Mouse (Mus musculus): ENCODE results near the gene Kifc1. TPM values are rescaled to one million over a fixed set of nuclear protein-coding genes. Genes with fewer than 3 reads are reported as not detected.

The Kifc1 gene
- polyA plus RNA-seq, 1 experiment = 32.2 TPM

DNA sequence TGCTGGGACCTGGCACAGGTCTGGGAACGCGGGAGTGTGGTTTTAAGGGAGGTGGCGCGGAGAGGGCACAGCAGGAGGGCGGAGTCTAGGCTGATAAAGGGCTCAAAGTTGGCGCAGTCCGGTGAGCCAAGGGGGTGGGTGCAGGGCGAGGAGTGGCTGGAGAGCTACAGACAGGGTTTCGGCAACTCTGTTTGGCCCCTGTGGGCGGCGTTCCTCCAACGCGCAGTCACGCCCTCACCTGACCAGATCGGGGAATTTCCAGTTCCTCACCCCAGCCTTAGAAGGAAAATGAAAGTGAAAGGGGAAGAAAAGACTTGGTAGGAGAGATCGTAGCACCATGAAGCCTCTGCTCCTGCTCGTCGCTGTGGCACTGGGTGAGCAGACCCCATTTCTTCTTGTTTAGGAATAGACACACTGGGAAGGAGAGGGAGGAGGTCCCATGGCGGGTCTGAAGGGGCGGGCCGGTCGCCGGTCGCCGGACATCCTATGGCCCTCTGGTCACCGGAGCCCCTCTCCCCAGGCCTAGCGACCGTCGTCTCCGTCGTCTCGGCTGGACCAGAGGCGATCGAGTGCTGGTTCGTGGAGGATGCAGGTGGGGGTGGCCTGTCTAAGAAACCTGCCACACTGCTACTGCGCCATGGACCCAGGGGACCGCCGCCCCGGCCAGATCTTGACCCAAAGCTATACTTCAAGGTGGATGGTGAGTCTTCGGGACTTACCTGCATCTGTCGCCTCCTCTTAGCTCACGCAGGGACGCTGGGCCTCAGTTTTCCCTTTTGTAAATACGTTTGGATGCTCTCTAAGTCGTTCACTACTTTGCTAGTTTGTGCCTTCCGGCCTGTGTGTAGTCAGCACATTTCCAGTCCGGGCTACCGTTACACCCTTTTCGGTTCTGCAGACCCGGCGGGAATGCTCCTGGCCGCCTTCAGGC lies 29.2 kb upstream of the Kifc1 start:
- TF ChIP-seq SRF (IDR thresholded peaks at IDR 0.05; ENCODE audit: control insufficient read depth, insufficient read length, low read depth) = no peak
- TF ChIP-seq TCF3 (IDR thresholded peaks at IDR 0.05; ENCODE audit: insufficient read length, low read depth) = no peak
- TF ChIP-seq CEBPB (IDR thresholded peaks at IDR 0.05; ENCODE audit: insufficient read depth, poor library complexity, severe bottlenecking) = no peak
- TF ChIP-seq TCF12 (IDR thresholded peaks at IDR 0.05; ENCODE audit: insufficient read depth, poor library complexity, severe bottlenecking) = no peak
- no peak for TF ChIP-seq POLR2A (IDR thresholded peaks at IDR 0.05; ENCODE audit: insufficient read length, low read depth)
- no peak for TF ChIP-seq E2F4 (IDR thresholded peaks at IDR 0.05; ENCODE audit: insufficient read depth)
- peak; percentile 67 for TF ChIP-seq POLR2AphosphoS2 (IDR thresholded peaks at IDR 0.05; ENCODE audit: insufficient read length, low read depth)
- no peak for TF ChIP-seq MYOG (IDR thresholded peaks at IDR 0.05; ENCODE audit: control insufficient read depth in 1 of 3, insufficient read depth in 1 of 3, insufficient read length in 2 of 3, low read depth in 2 of 3)
- peaks cover 4% of the 10 kb centered on the region for H3K36me3 ChIP-seq (ENCODE audit: control insufficient read depth, insufficient read depth)
- no peak overlapping the region for H3ac ChIP-seq (ENCODE audit: control insufficient read depth, insufficient read length)
- H3K4me3 ChIP-seq = peak overlapping the region; percentile 66
- peak overlapping the region; percentile 90 for H3K4me2 ChIP-seq (ENCODE audit: low read depth)
- H3K79me2 ChIP-seq (ENCODE audit: control insufficient read depth, insufficient read depth) = peaks cover 4% of the 10 kb centered on the region
- no peaks in the 10 kb centered on the region for H3K27me3 ChIP-seq (ENCODE audit: control insufficient read depth, insufficient read depth, insufficient read length)

- peaks cover 4% of the 10 kb centered on the region for H3K36me3 ChIP-seq (ENCODE audit: control insufficient read depth, insufficient read depth)
- no peaks in the 10 kb centered on the region for H3K27me3 ChIP-seq (ENCODE audit: control insufficient read depth, insufficient read depth, insufficient read length)
- H3K4me2 ChIP-seq (ENCODE audit: low read depth) = peak overlapping the region; percentile 90
- TF ChIP-seq MYOD1 (IDR thresholded peaks at IDR 0.05; ENCODE audit: control insufficient read depth in 1 of 3, insufficient read length in 2 of 3, low read depth in 2 of 3) = no peak
- TF ChIP-seq POLR2A (IDR thresholded peaks at IDR 0.05; ENCODE audit: insufficient read length, low read depth) = peak; percentile 10
- no peak for TF ChIP-seq CEBPB (IDR thresholded peaks at IDR 0.05; ENCODE audit: insufficient read depth, poor library complexity, severe bottlenecking)
- no peak for TF ChIP-seq SRF (IDR thresholded peaks at IDR 0.05; ENCODE audit: control insufficient read depth, insufficient read length, low read depth)
- TF ChIP-seq POLR2AphosphoS2 (IDR thresholded peaks at IDR 0.05; ENCODE audit: insufficient read length, low read depth) = no peak
- no peak overlapping the region for H3ac ChIP-seq (ENCODE audit: control insufficient read depth, insufficient read length)
- H3K4me3 ChIP-seq = peak overlapping the region; percentile 66
- H3K79me2 ChIP-seq (ENCODE audit: control insufficient read depth, insufficient read depth) = peaks cover 4% of the 10 kb centered on the region
Observed at GRCm38 (mm10) chr17:33918293-33919203, 28.1 kb upstream of the Kifc1 start.

DNA sequence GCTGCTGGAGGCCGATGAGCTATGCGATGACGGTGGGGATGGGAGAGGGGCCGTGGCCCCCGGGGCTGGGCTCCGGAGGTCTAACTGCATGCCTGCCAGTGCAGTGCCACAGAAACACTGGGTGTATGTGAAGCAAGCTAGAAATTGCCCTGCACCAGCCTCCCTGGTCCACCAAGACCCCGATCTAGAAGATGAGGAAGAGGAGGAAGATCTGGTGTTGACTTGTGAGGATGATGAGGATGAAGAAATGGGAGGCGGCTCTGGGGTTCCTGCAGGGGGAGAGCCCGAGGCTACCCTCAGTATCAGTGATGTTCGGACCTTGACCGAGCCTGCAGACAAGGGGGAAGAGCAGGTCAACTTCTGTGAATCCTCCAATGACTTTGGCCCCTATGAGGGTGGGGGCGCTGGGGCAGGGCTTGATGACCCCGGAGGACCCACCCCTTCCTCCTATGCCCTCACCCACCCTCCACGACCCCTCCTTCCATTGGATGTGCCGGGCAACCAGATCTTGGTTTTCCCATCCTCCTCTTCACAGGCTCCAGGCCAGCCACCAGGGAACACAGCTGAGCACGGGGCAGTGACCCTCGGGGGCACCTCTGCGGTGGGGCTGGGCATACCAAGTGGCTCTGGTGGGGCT lies 27.3 kb upstream of the Kifc1 start:
- TF ChIP-seq REST (IDR thresholded peaks at IDR 0.05; ENCODE audit: insufficient read depth, insufficient read length) = no peak
- no peak for TF ChIP-seq MYOG (IDR thresholded peaks at IDR 0.05; ENCODE audit: control insufficient read depth in 1 of 3, insufficient read depth in 1 of 3, insufficient read length in 2 of 3, low read depth in 2 of 3)
- TF ChIP-seq MAX (IDR thresholded peaks at IDR 0.05; ENCODE audit: low read depth) = no peak
- no peak for TF ChIP-seq CEBPB (IDR thresholded peaks at IDR 0.05; ENCODE audit: insufficient read depth, poor library complexity, severe bottlenecking)
- no peak for TF ChIP-seq POLR2AphosphoS2 (IDR thresholded peaks at IDR 0.05; ENCODE audit: insufficient read length, low read depth)
- no peak for TF ChIP-seq POLR2A (IDR thresholded peaks at IDR 0.05; ENCODE audit: insufficient read length, low read depth)
- TF ChIP-seq USF1 (IDR thresholded peaks at IDR 0.05; ENCODE audit: low read depth) = no peak
- TF ChIP-seq TCF12 (IDR thresholded peaks at IDR 0.05; ENCODE audit: insufficient read depth, poor library complexity, severe bottlenecking) = no peak
- TF ChIP-seq TCF3 (IDR thresholded peaks at IDR 0.05; ENCODE audit: insufficient read length, low read depth) = no peak
- no peak for TF ChIP-seq E2F4 (IDR thresholded peaks at IDR 0.05; ENCODE audit: insufficient read depth)
- no peak for TF ChIP-seq SRF (IDR thresholded peaks at IDR 0.05; ENCODE audit: control insufficient read depth, insufficient read length, low read depth)
- TF ChIP-seq MYOD1 (IDR thresholded peaks at IDR 0.05; ENCODE audit: control insufficient read depth in 1 of 3, insufficient read length in 2 of 3, low read depth in 2 of 3) = no peak
- H3K27me3 ChIP-seq (ENCODE audit: control insufficient read depth, insufficient read depth, insufficient read length) = no peaks in the 10 kb centered on the region
- H3K36me3 ChIP-seq (ENCODE audit: control insufficient read depth, insufficient read depth) = peaks cover 7% of the 10 kb centered on the region
- H3K4me3 ChIP-seq = no peak overlapping the region
- no peak overlapping the region for H3ac ChIP-seq (ENCODE audit: control insufficient read depth, insufficient read length)
- no peak overlapping the region for H3K4me2 ChIP-seq (ENCODE audit: low read depth)
- H3K79me2 ChIP-seq (ENCODE audit: control insufficient read depth, insufficient read depth) = peaks cover 4% of the 10 kb centered on the region

DNA sequence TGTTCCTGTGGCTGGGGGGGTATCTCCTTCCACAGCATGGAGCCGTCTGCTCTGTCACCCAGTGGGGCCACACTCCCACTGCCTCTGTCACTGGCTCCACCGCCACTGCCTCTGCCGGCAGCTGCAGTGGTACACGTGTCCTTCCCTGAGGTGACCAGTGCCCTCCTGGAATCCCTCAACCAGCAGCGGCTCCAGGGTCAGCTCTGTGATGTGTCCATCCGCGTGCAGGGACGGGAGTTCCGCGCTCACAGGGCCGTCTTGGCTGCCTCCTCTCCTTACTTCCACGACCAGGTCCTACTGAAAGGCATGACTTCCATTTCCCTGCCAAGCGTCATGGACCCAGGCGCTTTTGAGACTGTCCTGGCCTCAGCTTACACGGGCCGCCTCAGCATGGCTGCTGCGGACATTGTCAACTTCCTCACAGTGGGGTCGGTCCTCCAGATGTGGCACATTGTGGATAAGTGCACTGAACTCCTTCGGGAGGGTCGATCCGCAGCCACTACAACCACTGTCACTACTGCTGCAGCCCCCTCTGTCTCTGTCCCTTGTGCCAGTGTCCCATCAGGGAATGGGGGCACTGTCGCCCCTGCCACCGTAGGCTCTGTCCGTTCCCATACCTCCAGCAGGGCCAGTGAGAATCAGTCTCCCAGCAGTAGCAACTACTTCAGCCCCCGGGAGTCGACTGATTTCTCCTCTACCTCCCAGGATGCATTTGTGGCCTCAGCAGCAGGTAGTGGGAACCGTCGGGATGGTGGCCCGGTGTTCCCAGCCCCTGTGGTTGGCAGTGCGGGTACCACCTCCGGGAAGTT lies 26.6 kb upstream of the Kifc1 start:
- H3K79me2 ChIP-seq (ENCODE audit: control insufficient read depth, insufficient read depth) = peaks cover 6% of the 10 kb centered on the region

More for the DNA sequence above, 26.6 kb upstream of the Kifc1 start:
- H3K27me3 ChIP-seq (ENCODE audit: control insufficient read depth, insufficient read depth, insufficient read length) = no peaks in the 10 kb centered on the region
- peaks cover 11% of the 10 kb centered on the region for H3K36me3 ChIP-seq (ENCODE audit: control insufficient read depth, insufficient read depth)
- no peak for TF ChIP-seq MYOD1 (IDR thresholded peaks at IDR 0.05; ENCODE audit: control insufficient read depth in 1 of 3, insufficient read length in 2 of 3, low read depth in 2 of 3)
- TF ChIP-seq REST (IDR thresholded peaks at IDR 0.05; ENCODE audit: insufficient read depth, insufficient read length) = no peak
- no peak for TF ChIP-seq MYOG (IDR thresholded peaks at IDR 0.05; ENCODE audit: control insufficient read depth in 1 of 3, insufficient read depth in 1 of 3, insufficient read length in 2 of 3, low read depth in 2 of 3)
- TF ChIP-seq MAX (IDR thresholded peaks at IDR 0.05; ENCODE audit: low read depth) = no peak
- no peak for TF ChIP-seq CEBPB (IDR thresholded peaks at IDR 0.05; ENCODE audit: insufficient read depth, poor library complexity, severe bottlenecking)
- TF ChIP-seq USF1 (IDR thresholded peaks at IDR 0.05; ENCODE audit: low read depth) = no peak
- TF ChIP-seq E2F4 (IDR thresholded peaks at IDR 0.05; ENCODE audit: insufficient read depth) = no peak
- TF ChIP-seq TCF3 (IDR thresholded peaks at IDR 0.05; ENCODE audit: insufficient read length, low read depth) = no peak
- TF ChIP-seq POLR2AphosphoS2 (IDR thresholded peaks at IDR 0.05; ENCODE audit: insufficient read length, low read depth) = no peak
- TF ChIP-seq TCF12 (IDR thresholded peaks at IDR 0.05; ENCODE audit: insufficient read depth, poor library complexity, severe bottlenecking) = no peak
- no peak for TF ChIP-seq POLR2A (IDR thresholded peaks at IDR 0.05; ENCODE audit: insufficient read length, low read depth)
- TF ChIP-seq SRF (IDR thresholded peaks at IDR 0.05; ENCODE audit: control insufficient read depth, insufficient read length, low read depth) = no peak
- H3K4me3 ChIP-seq = peak overlapping the region; percentile 41
- H3ac ChIP-seq (ENCODE audit: control insufficient read depth, insufficient read length) = no peak overlapping the region
- peak overlapping the region; percentile 78 for H3K4me2 ChIP-seq (ENCODE audit: low read depth)

Measured in myocyte (in vitro differentiated cells).